In the genomic region with DNA sequence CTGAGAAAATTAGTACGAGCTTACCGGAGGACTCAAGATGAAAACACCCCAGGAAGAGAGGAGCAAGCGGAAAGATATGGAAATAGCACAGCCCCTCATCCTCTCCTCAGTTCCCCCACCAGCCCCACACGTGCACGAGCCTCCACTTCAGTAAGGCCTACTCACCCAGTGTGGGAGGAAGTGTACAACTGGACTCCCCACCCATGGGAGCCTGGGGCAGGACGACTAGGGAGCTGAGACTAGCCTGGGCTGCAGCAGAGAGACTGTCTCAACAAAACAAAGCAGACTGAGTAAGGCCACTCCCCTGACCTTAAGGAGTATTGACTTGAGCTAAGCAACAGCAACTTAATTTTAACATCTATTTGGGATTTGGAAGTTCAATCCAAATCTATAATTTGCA, we compare ENCODE assay signal across 30 mouse cellular contexts. TPM values are rescaled to one million over a fixed set of nuclear protein-coding genes. Genes with fewer than 3 reads are reported as not detected.
DNase-seq lines count a peak whose midpoint lies in the region; ATAC-seq and TF ChIP-seq lines count a peak whose summit lies in the region.
"Had no signal": no experiment of that assay in that cellular context is flagged by ENCODE, and none has a peak within 500 bp of the region (broad histone marks: within the 10 kb centered on the region; RNA-seq: fewer than 3 reads in every experiment).

No protein-coding gene starts in this region.

- H3K4me3 ChIP-seq in lung, embryonic 16.5 days (ENCODE audit: low read length) = no peak overlapping the region
- H3K4me3 ChIP-seq in lung, adult 2 months (replicated peaks; ENCODE audit: extremely low read depth, low read depth, low read length) = no peak overlapping the region
- no peak overlapping the region for H3K4me3 ChIP-seq in stomach, embryonic 15.5 days (replicated peaks)
- H3K4me3 ChIP-seq: forebrain, embryonic 10.5 days; heart, embryonic 15.5 days; hindbrain, embryonic 15.5 days; liver, embryonic 13.5 days; midbrain, embryonic 15.5 days had no signal

- TF ChIP-seq CTCF in lung, adult 2 months (IDR thresholded peaks at IDR 0.05; ENCODE audit: insufficient read depth, low read length) = no peak

- no peaks in the 10 kb centered on the region for H3K36me3 ChIP-seq in lung, embryonic 16.5 days (ENCODE audit: control insufficient read depth, insufficient read depth, low read length)
- H3K36me3 ChIP-seq in stomach, embryonic 15.5 days = no peaks in the 10 kb centered on the region
- H3K36me3 ChIP-seq: forebrain, embryonic 10.5 days; G1E; heart, embryonic 15.5 days; hindbrain, embryonic 15.5 days; liver, embryonic 13.5 days; midbrain, embryonic 15.5 days had no signal

- H3K9me3 ChIP-seq in lung, embryonic 16.5 days (ENCODE audit: control insufficient read depth, low read length) = no peaks in the 10 kb centered on the region
- no peaks in the 10 kb centered on the region for H3K9me3 ChIP-seq in stomach, embryonic 15.5 days
- H3K9me3 ChIP-seq: forebrain, embryonic 10.5 days; G1E; heart, embryonic 15.5 days; hindbrain, embryonic 15.5 days; liver, embryonic 13.5 days; midbrain, embryonic 15.5 days had no signal

- no peak for TF ChIP-seq POLR2A in lung, adult 2 months (IDR thresholded peaks at IDR 0.05; ENCODE audit: borderline replicate concordance, extremely low read depth, low read depth, low read length)

- DNase-seq in heart, adult 11 months = peak; percentile 89
- no peak for DNase-seq in heart, adult 8-10 months (ENCODE audit: low spot score)
- no peak for DNase-seq in lung, adult 2 months
- DNase-seq in retina, postnatal 1 day = no peak
- DNase-seq: adrenal gland, postnatal 36 days; cerebellum, adult 9-10 months; forebrain, postnatal 0 days; kidney, adult 2 months; kidney, postnatal 10 days; liver, embryonic 13.5 days; lung, postnatal 36 days; right cerebral cortex, adult 18-20 months; thymus, postnatal 25 days had no signal

- ATAC-seq in lung, embryonic 16.5 days (ENCODE audit: low read depth) = peak; percentile 52; the same call in 1 of the 2 replicates
- ATAC-seq in granulocyte monocyte progenitor cell, adult 5-6 weeks (replicated peaks; ENCODE audit: poor library complexity, severe bottlenecking) = 0 out of 2 replicates have a peak, but pooled peaks have one; percentile 22
- ATAC-seq in stomach, embryonic 15.5 days (ENCODE audit: insufficient read depth, low FRiP score, low read depth) = no peak
- ATAC-seq in CD4-positive, CD25-positive, alpha-beta regulatory T cell, adult 4 months = no peak
- ATAC-seq: forebrain, postnatal 0 days; midbrain, embryonic 15.5 days; Patski had no signal

- 32% methylated on average over 6 of the region's 6 CpGs for WGBS in lung, embryonic 16.5 days
- WGBS in lung, adult 2 months = 28% methylated on average over 6 of the region's 6 CpGs
- WGBS in stomach, embryonic 15.5 days = 43% methylated on average over 6 of the region's 6 CpGs

- peak overlapping the region; percentile 21 for H3K27ac ChIP-seq in lung, embryonic 16.5 days (ENCODE audit: low read length)
- peak overlapping the region; percentile 67; the same call in 1 of the 2 replicates for H3K27ac ChIP-seq in stomach, embryonic 15.5 days
- H3K27ac ChIP-seq: forebrain, embryonic 10.5 days; heart, embryonic 15.5 days; hindbrain, embryonic 15.5 days; liver, embryonic 13.5 days; midbrain, embryonic 15.5 days had no signal

- no peaks in the 10 kb centered on the region for H3K27me3 ChIP-seq in lung, embryonic 16.5 days (ENCODE audit: control insufficient read depth, insufficient read depth, low read depth, low read length)
- H3K27me3 ChIP-seq in stomach, embryonic 15.5 days (replicated peaks) = no peaks in the 10 kb centered on the region
- H3K27me3 ChIP-seq: CH12.LX; heart, embryonic 15.5 days; hindbrain, embryonic 15.5 days; liver, embryonic 13.5 days; midbrain, embryonic 15.5 days; Patski had no signal

- H3K4me2 ChIP-seq in lung, embryonic 16.5 days (ENCODE audit: low read depth, low read length) = no peak overlapping the region
- no peak overlapping the region for H3K4me2 ChIP-seq in stomach, embryonic 15.5 days
- H3K4me2 ChIP-seq: heart, embryonic 15.5 days; hindbrain, embryonic 15.5 days; liver, embryonic 13.5 days; midbrain, embryonic 15.5 days had no signal

- 0 out of 2 replicates have a peak overlapping the region, but pooled peaks have one; percentile 15 for H3K9ac ChIP-seq in lung, embryonic 16.5 days (ENCODE audit: low read length)
- no peak overlapping the region for H3K9ac ChIP-seq in stomach, embryonic 15.5 days
- H3K9ac ChIP-seq: forebrain, postnatal 0 days; heart, embryonic 15.5 days; hindbrain, embryonic 15.5 days; liver, embryonic 13.5 days; midbrain, embryonic 15.5 days had no signal

- peaks cover 3% of the 10 kb centered on the region; the same call in 1 of the 2 replicates for H3K4me1 ChIP-seq in lung, embryonic 16.5 days (replicated peaks; ENCODE audit: control insufficient read depth, insufficient read depth, low read length)
- peaks cover 2% of the 10 kb centered on the region; the same call in 1 of the 2 replicates for H3K4me1 ChIP-seq in lung, adult 2 months (ENCODE audit: control insufficient read depth, insufficient read depth, low read length)
- H3K4me1 ChIP-seq in stomach, embryonic 15.5 days = no peaks in the 10 kb centered on the region
- H3K4me1 ChIP-seq: hindbrain, embryonic 15.5 days; midbrain, embryonic 15.5 days had no signal

RNA-seq across cellular contexts. Expression of gene Apobec4, which starts 32.2 kb away (rescaled TPM):
- not detected for total RNA-seq in heart, adult 8-10 months (2022)
- polyA plus RNA-seq in lung, embryonic 16.5 days (2015; fragmentation: Nextera tagmentation; extraction: Ambion mirVana) = 0.25 and 0.39 TPM in 2 replicates
- 0.16 and 0.46 TPM in 2 replicates for polyA plus RNA-seq in lung, adult 2 months (2012; rRNA removed)
- not detected in 2 replicates for total RNA-seq in granulocyte monocyte progenitor cell, adult 5-6 weeks (2014; fragmentation: Nextera tagmentation)
- not detected in 2 replicates for total RNA-seq in granulocyte monocyte progenitor cell, adult 5-6 weeks (2017)
- polyA plus RNA-seq in stomach, embryonic 15.5 days (2015; fragmentation: Nextera tagmentation; extraction: Ambion mirVana) = 0.08 TPM in 1 of 2 replicates, not detected in the other
- polyA plus RNA-seq in CD4-positive, CD25-positive, alpha-beta regulatory T cell, adult 4 months (2017; shearing (Covaris generic)) = not detected
- total RNA-seq: adrenal gland, adult 18-20 months; adrenal gland, postnatal 36 days; CH12.LX; gastrocnemius, postnatal 4 days; hematopoietic stem cell, adult 5-6 weeks; layer of hippocampus, adult 18-20 months; layer of hippocampus, postnatal 14 days; megakaryocyte-erythroid progenitor cell, adult 5-6 weeks had no signal
- polyA plus RNA-seq: forebrain, embryonic 10.5 days; G1E; heart, embryonic 15.5 days; hindbrain, embryonic 15.5 days; kidney, adult 2 months; liver, embryonic 13.5 days; midbrain, embryonic 15.5 days; Patski had no signal

RNA-seq across cellular contexts. Expression of gene Rgl1, which starts 48.0 kb away (rescaled TPM):
- total RNA-seq in heart, adult 8-10 months (2022) = 10 to 100 TPM; 30.2 to 37.8 (median 35.0) TPM
- 49.1 and 53.4 TPM in 2 replicates for polyA plus RNA-seq in lung, embryonic 16.5 days (2015; fragmentation: Nextera tagmentation; extraction: Ambion mirVana)
- polyA plus RNA-seq in lung, adult 2 months (2012; rRNA removed) = 26.5 and 35.7 TPM in 2 replicates
- total RNA-seq in granulocyte monocyte progenitor cell, adult 5-6 weeks (2014; fragmentation: Nextera tagmentation) = 1.6 and 3.3 TPM in 2 replicates
- 0.46 and 2.1 TPM in 2 replicates for total RNA-seq in granulocyte monocyte progenitor cell, adult 5-6 weeks (2017)
- polyA plus RNA-seq in stomach, embryonic 15.5 days (2015; fragmentation: Nextera tagmentation; extraction: Ambion mirVana) = 41.5 and 41.7 TPM in 2 replicates
- under 1 TPM; 0.09 to 0.19 TPM for polyA plus RNA-seq in CD4-positive, CD25-positive, alpha-beta regulatory T cell, adult 4 months (2017; shearing (Covaris generic))

RNA-seq across cellular contexts. Expression of gene Arpc5, which starts 48.1 kb away (rescaled TPM):
- 10 to 100 TPM; 21.9 to 27.8 (median 25.9) TPM for total RNA-seq in heart, adult 8-10 months (2022)
- 274 and 285 TPM in 2 replicates for polyA plus RNA-seq in lung, embryonic 16.5 days (2015; fragmentation: Nextera tagmentation; extraction: Ambion mirVana)
- polyA plus RNA-seq in lung, adult 2 months (2012; rRNA removed) = 90.4 and 99.5 TPM in 2 replicates
- total RNA-seq in granulocyte monocyte progenitor cell, adult 5-6 weeks (2014; fragmentation: Nextera tagmentation) = 175 and 199 TPM in 2 replicates
- 115 and 134 TPM in 2 replicates for total RNA-seq in granulocyte monocyte progenitor cell, adult 5-6 weeks (2017)
- 326 and 330 TPM in 2 replicates for polyA plus RNA-seq in stomach, embryonic 15.5 days (2015; fragmentation: Nextera tagmentation; extraction: Ambion mirVana)
- polyA plus RNA-seq in CD4-positive, CD25-positive, alpha-beta regulatory T cell, adult 4 months (2017; shearing (Covaris generic)) = 100 to 1,000 TPM; 479 to 556 TPM

Comparison
In these comparisons a context has a peak if more than half of its experiments do, and no peak if none do; other contexts are left out.
1. ATAC-seq: peak in lung, embryonic 16.5 days (single experiment) and granulocyte monocyte progenitor cell, adult 5-6 weeks (single experiment); none in stomach, embryonic 15.5 days (single experiment) and CD4-positive, CD25-positive, alpha-beta regulatory T cell, adult 4 months (single experiment).
2. RNA of gene Rgl1, which starts 48.0 kb away (polyA plus RNA-seq): 49.1 to 53.4 TPM in lung, embryonic 16.5 days, 41.5 to 41.7 TPM in stomach, embryonic 15.5 days and 26.5 to 35.7 TPM in lung, adult 2 months; 0.09 to 0.19 TPM in CD4-positive, CD25-positive, alpha-beta regulatory T cell, adult 4 months; every median in the first group is over 10 times any median in the second.